Mouse (Mus musculus): ENCODE measurements around the gene Qprt. TPM values are rescaled to one million over a fixed set of nuclear protein-coding genes. Genes with fewer than 3 reads are reported as not detected.

Qprt gene
- 0.35 TPM for polyA plus RNA-seq (2014; fragmentation: Illumina TruSeq; extraction: RNeasy Lipid Tissue Mini Kit (QIAGEN cat#74804); ENCODE audit: low read depth, low replicate concordance)

DNA sequence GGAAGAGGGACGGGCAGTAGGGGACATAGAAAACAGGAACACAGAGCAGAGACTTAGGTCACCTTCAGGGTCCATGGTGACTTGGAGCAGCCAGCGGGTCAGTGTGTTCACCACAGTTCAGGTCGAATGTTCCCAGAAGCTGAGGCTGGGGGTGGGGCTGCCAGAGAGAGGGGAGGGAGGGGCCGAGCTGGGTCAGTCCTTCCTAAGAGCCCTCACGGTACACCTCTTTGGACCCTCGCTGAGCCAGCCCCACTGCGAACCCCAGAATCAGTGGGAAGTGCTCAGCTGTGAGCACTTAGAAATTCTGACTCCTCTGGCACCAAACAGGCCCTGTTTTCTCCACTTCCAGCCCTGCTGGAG is at the start of gene Qprt:
Qprt (minus strand) TSS at position 316 of the 360 bp plus-strand sequence.

DNA sequence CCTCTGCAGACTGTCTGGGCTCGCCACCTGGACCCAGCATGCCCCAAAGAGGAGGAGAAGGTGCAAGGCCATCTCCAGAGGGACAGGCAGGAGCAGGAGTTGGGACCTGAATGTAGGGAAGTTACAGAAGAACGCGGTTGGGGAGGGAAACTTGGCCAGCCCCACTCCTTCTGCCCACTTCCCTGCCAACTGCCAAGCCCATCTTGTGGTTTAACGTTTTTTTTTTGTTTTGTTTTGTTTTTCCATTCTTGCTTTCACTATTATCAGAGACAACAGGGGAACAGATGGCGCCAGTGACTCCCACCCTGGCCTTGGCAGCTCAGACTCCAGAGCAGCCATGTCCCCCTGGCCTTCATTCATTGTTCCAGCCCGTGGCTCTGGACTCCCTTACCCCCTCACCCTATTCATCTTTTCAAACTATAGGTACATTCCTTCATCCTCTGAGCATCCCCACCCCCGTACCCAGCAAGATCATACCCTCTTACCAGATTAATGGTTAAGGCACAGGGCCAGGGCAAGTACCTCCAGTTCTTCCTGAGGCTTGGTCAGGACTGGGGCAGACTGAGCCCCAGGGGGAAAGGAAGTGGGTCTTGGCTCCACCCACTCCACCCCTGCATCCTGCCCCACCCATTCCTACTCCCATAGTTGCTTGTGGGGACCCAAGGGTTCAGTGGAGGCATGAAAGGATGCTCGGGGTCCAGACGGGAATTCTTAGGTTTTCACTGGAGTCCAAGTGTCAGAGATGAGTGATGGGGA is 15.4 kb upstream of the Qprt start, which contains the start of gene Spn:
Spn (minus strand) TSS at position 562 of the 756 bp plus-strand sequence.

DNA sequence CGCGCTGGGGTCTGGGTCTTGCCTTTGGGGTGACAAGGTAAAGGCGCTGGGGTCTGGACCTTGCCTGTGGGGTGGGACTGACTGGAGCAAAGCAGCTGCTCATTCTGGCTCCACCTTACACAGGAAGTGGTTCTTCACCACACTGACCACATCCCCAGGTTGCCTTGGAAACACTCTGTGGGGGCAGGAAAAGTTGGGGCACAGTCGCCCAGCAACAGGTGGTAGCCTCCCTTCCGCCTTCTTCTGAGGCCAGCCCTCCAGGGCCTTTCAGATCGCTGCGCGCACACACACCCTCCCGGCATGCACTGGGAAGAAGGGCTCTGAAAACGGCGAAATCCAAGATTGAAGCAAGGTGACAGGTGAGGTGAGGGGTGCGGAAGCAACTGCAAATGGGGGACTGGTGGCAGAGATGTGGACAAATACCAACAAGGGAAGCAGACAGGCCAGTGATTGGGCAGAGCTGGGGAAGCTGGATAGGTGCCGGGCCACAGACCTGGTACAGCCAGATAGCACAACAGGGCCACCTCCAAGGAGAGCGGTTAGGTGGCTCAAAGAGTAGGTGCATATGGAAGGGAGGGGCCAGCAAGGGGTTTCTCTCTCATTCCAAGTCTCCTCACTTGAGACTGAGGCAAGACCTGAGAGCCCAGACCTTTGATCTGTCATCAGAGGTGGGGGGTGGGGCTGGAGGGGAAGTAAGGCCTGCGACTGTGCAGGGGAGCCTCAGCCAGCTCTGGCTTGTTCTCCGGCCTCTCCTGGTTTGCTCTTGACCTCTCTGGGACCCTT is 30.7 kb downstream of the Qprt start, which contains the start of gene AI467606:
AI467606 (plus strand) TSS at position 246 of the 783 bp plus-strand sequence.

DNA sequence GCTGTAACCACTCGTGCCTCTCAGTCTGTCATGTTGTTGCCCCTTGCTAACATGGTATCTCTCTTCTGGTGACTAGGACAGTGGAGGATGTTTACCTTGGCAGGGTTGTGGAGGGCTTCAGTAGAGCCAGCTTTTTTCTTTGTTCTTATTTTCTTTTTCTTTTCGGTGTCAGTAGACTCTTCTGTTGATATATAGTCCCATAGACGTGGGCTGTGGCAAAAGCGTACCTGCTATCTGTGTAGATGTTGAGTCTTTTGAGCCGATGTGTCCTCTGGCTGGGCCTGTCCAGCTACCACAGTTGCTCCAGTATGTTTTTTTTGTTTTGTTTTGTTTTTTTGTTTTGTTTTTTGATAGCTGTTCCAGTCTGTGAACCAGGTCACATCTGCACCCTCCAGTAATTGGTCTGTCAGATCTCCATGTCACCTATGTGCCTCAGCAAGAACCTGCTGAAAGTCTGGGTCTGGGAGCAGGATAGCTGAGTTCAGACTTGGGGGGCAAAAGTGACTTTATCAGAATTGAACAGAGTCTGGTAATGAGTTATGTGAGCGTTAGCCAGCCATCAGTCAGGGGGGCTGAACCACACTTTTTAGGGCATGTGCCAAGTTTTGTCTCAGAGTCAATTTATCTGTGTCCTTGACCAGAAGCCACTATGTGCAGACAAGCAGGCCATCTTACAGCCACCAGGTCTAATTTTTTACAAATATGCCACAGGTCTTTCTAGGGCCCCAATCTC is 34.6 kb downstream of the Qprt start, which contains the start of gene Zg16:
Zg16 (minus strand) TSS at position 51 of the 733 bp plus-strand sequence.

Other genes with a start within 250 kb of the Qprt start
- gene Taok2, start 237.5 kb downstream of the Qprt start, polyA plus RNA-seq (2014; fragmentation: Illumina TruSeq; extraction: RNeasy Lipid Tissue Mini Kit (QIAGEN cat#74804); ENCODE audit: low read depth, low replicate concordance), result 10.1 TPM
- 12.7 TPM for gene Tmem219, start 199.3 kb downstream of the Qprt start, polyA plus RNA-seq (2014; fragmentation: Illumina TruSeq; extraction: RNeasy Lipid Tissue Mini Kit (QIAGEN cat#74804); ENCODE audit: low read depth, low replicate concordance)
- 6.1 TPM for gene Kctd13, start 193.3 kb downstream of the Qprt start, polyA plus RNA-seq (2014; fragmentation: Illumina TruSeq; extraction: RNeasy Lipid Tissue Mini Kit (QIAGEN cat#74804); ENCODE audit: low read depth, low replicate concordance)
- gene Asphd1, start 172.6 kb downstream of the Qprt start, polyA plus RNA-seq (2014; fragmentation: Illumina TruSeq; extraction: RNeasy Lipid Tissue Mini Kit (QIAGEN cat#74804); ENCODE audit: low read depth, low replicate concordance), result not detected
- gene Sez6l2, start 171.7 kb downstream of the Qprt start, polyA plus RNA-seq (2014; fragmentation: Illumina TruSeq; extraction: RNeasy Lipid Tissue Mini Kit (QIAGEN cat#74804); ENCODE audit: low read depth, low replicate concordance), result 2.1 TPM
- 14.6 TPM for gene Cdipt, start 146.3 kb downstream of the Qprt start, polyA plus RNA-seq (2014; fragmentation: Illumina TruSeq; extraction: RNeasy Lipid Tissue Mini Kit (QIAGEN cat#74804); ENCODE audit: low read depth, low replicate concordance)
- 1.6 TPM for gene Cdiptos, start 146.1 kb downstream of the Qprt start, polyA plus RNA-seq (2014; fragmentation: Illumina TruSeq; extraction: RNeasy Lipid Tissue Mini Kit (QIAGEN cat#74804); ENCODE audit: low read depth, low replicate concordance)
- 2.1 TPM for gene Mvp, start 107.6 kb downstream of the Qprt start, polyA plus RNA-seq (2014; fragmentation: Illumina TruSeq; extraction: RNeasy Lipid Tissue Mini Kit (QIAGEN cat#74804); ENCODE audit: low read depth, low replicate concordance)
- not detected for gene Pagr1b, start 105.7 kb downstream of the Qprt start, polyA plus RNA-seq (2014; fragmentation: Illumina TruSeq; extraction: RNeasy Lipid Tissue Mini Kit (QIAGEN cat#74804); ENCODE audit: low read depth, low replicate concordance)
- not detected for gene Pagr1a, start 104.9 kb downstream of the Qprt start, polyA plus RNA-seq (2014; fragmentation: Illumina TruSeq; extraction: RNeasy Lipid Tissue Mini Kit (QIAGEN cat#74804); ENCODE audit: low read depth, low replicate concordance)
- 0.69 TPM for gene Gm42742, start 101.1 kb downstream of the Qprt start, polyA plus RNA-seq (2014; fragmentation: Illumina TruSeq; extraction: RNeasy Lipid Tissue Mini Kit (QIAGEN cat#74804); ENCODE audit: low read depth, low replicate concordance)
- gene Prrt2, start 101.0 kb downstream of the Qprt start, polyA plus RNA-seq (2014; fragmentation: Illumina TruSeq; extraction: RNeasy Lipid Tissue Mini Kit (QIAGEN cat#74804); ENCODE audit: low read depth, low replicate concordance), result 1.0 TPM
- 19.3 TPM for gene Maz, start 95.2 kb downstream of the Qprt start, polyA plus RNA-seq (2014; fragmentation: Illumina TruSeq; extraction: RNeasy Lipid Tissue Mini Kit (QIAGEN cat#74804); ENCODE audit: low read depth, low replicate concordance)
- 2.2 TPM for gene Kif22, start 79.8 kb downstream of the Qprt start, polyA plus RNA-seq (2014; fragmentation: Illumina TruSeq; extraction: RNeasy Lipid Tissue Mini Kit (QIAGEN cat#74804); ENCODE audit: low read depth, low replicate concordance)
- 1,501 TPM for gene Zg16, start 34.9 kb downstream of the Qprt start, polyA plus RNA-seq (2014; fragmentation: Illumina TruSeq; extraction: RNeasy Lipid Tissue Mini Kit (QIAGEN cat#74804); ENCODE audit: low read depth, low replicate concordance)
- gene AI467606, start 30.9 kb downstream of the Qprt start, polyA plus RNA-seq (2014; fragmentation: Illumina TruSeq; extraction: RNeasy Lipid Tissue Mini Kit (QIAGEN cat#74804); ENCODE audit: low read depth, low replicate concordance), result 2.7 TPM
- 0.98 TPM for gene Spn, start 15.6 kb upstream of the Qprt start, polyA plus RNA-seq (2014; fragmentation: Illumina TruSeq; extraction: RNeasy Lipid Tissue Mini Kit (QIAGEN cat#74804); ENCODE audit: low read depth, low replicate concordance)
- gene Cd2bp2, start 73.8 kb upstream of the Qprt start, polyA plus RNA-seq (2014; fragmentation: Illumina TruSeq; extraction: RNeasy Lipid Tissue Mini Kit (QIAGEN cat#74804); ENCODE audit: low read depth, low replicate concordance), result 11.7 TPM
- 4.4 TPM for gene Tbc1d10b, start 86.2 kb upstream of the Qprt start, polyA plus RNA-seq (2014; fragmentation: Illumina TruSeq; extraction: RNeasy Lipid Tissue Mini Kit (QIAGEN cat#74804); ENCODE audit: low read depth, low replicate concordance)
- gene Mylpf, start 86.7 kb upstream of the Qprt start, polyA plus RNA-seq (2014; fragmentation: Illumina TruSeq; extraction: RNeasy Lipid Tissue Mini Kit (QIAGEN cat#74804); ENCODE audit: low read depth, low replicate concordance), result not detected
- 1.8 TPM for gene Zfp553, start 110.8 kb upstream of the Qprt start, polyA plus RNA-seq (2014; fragmentation: Illumina TruSeq; extraction: RNeasy Lipid Tissue Mini Kit (QIAGEN cat#74804); ENCODE audit: low read depth, low replicate concordance)
- 1.1 TPM for gene Sept1, start 110.9 kb upstream of the Qprt start, polyA plus RNA-seq (2014; fragmentation: Illumina TruSeq; extraction: RNeasy Lipid Tissue Mini Kit (QIAGEN cat#74804); ENCODE audit: low read depth, low replicate concordance)
- 0.98 TPM for gene Zfp771, start 122.0 kb upstream of the Qprt start, polyA plus RNA-seq (2014; fragmentation: Illumina TruSeq; extraction: RNeasy Lipid Tissue Mini Kit (QIAGEN cat#74804); ENCODE audit: low read depth, low replicate concordance)
- 0.79 TPM for gene Dctpp1, start 138.5 kb upstream of the Qprt start, polyA plus RNA-seq (2014; fragmentation: Illumina TruSeq; extraction: RNeasy Lipid Tissue Mini Kit (QIAGEN cat#74804); ENCODE audit: low read depth, low replicate concordance)
- gene Sephs2, start 151.8 kb upstream of the Qprt start, polyA plus RNA-seq (2014; fragmentation: Illumina TruSeq; extraction: RNeasy Lipid Tissue Mini Kit (QIAGEN cat#74804); ENCODE audit: low read depth, low replicate concordance), result 58.2 TPM
- gene Itgal, start 174.0 kb upstream of the Qprt start, polyA plus RNA-seq (2014; fragmentation: Illumina TruSeq; extraction: RNeasy Lipid Tissue Mini Kit (QIAGEN cat#74804); ENCODE audit: low read depth, low replicate concordance), result 1.4 TPM
- 3.9 TPM for gene Zfp768, start 223.4 kb upstream of the Qprt start, polyA plus RNA-seq (2014; fragmentation: Illumina TruSeq; extraction: RNeasy Lipid Tissue Mini Kit (QIAGEN cat#74804); ENCODE audit: low read depth, low replicate concordance)